Mouse (Mus musculus) cortical plate, adult 2 months (tissue): ENCODE data around the gene 2310039H08Rik. TPM values are rescaled to one million over a fixed set of nuclear protein-coding genes. Genes with fewer than 3 reads are reported as not detected.
A peak's percentile ranks its signal among the peaks of the same experiment; 100 is the strongest.
"Not testable (repeated sequence)": the region's sequence is repeated elsewhere in the genome, so short reads cannot be mapped to it uniquely, and the experiment has no call there.

Experiments
- H3K27ac ChIP-seq: fragments of 200-500 bp; 2 replicates; pipeline ENCODE4 v1.5.1; 2012; ENCODE audit warnings: low read length, control low read depth, inconsistent platforms; ENCODE audit not compliant: insufficient read depth
- H3K4me1 ChIP-seq: fragments of 200-500 bp; 2 replicates; pipeline ENCODE4 v1.6.1; 2011; ENCODE audit warnings: low read length; ENCODE audit not compliant: control insufficient read depth, insufficient read depth
- H3K4me3 ChIP-seq: fragments of 200-500 bp; 2 replicates; pipeline ENCODE4 v1.5.1; 2011; ENCODE audit warnings: mild to moderate bottlenecking, low read length, control low read depth; ENCODE audit not compliant: insufficient read depth
- CTCF ChIP-seq: fragments of 200-500 bp; IDR thresholded peaks from 2 replicates; pipeline ENCODE4 v1.5.1; 2011; ENCODE audit warnings: mild to moderate bottlenecking, control low read depth, low read length; ENCODE audit not compliant: insufficient read depth; ENCODE audit errors: extremely low read depth
- POLR2A ChIP-seq: fragments of 200-500 bp; IDR thresholded peaks from 2 replicates; pipeline ENCODE4 v1.6.1; 2011; ENCODE audit warnings: mild to moderate bottlenecking, low read length, control low read depth; ENCODE audit not compliant: insufficient read depth; ENCODE audit errors: extremely low read depth
- polyA plus RNA-seq: library from polyadenylated mRNA; depleted of rRNA; stranded (reverse); fragments of >200 nt; gene quantifications from 2 replicates; pipeline ENCODE4 v1.2.3, GENCODE M21; 2012

Gene 2310039H08Rik
- polyA plus RNA-seq, 1 experiment, result 18.6 TPM

GRCm38 (mm10) chr17:46751794-46752556 lies 20.5 kb upstream of the 2310039H08Rik start, which contains the start of gene Cnpy3:
Cnpy3 (minus strand) TSS chr17:46752214.
- H3K4me1 ChIP-seq, result peaks cover 3% of the 10 kb centered on the region; the same call in 1 of the 2 replicates
- no peak within 1 kb of the TSS for H3K27ac ChIP-seq
- TF ChIP-seq POLR2A (peak; percentile 92), CTCF (no peak)
- peak within 1 kb of the TSS; percentile 88 for H3K4me3 ChIP-seq

- TF ChIP-seq POLR2A, result no peak
- no peak for TF ChIP-seq CTCF
- Histone ChIP-seq H3K27ac (peak overlapping the region; percentile 31; the same call in 1 of the 2 replicates), H3K4me3 (no peak overlapping the region), H3K4me1 (no peaks in the 10 kb centered on the region)
These were observed 13.7 kb upstream of the 2310039H08Rik start for GRCm38 (mm10) chr17:46758753-46759152.

GRCm38 (mm10) chr17:46763544-46763943 lies 8.9 kb upstream of the 2310039H08Rik start, which contains the start of gene Ptcra:
Ptcra (minus strand) TSS chr17:46763712.
- TF ChIP-seq POLR2A, result no peak
- Histone ChIP-seq H3K4me3 (no peak within 1 kb of the TSS), H3K4me1 (peaks cover 2% of the 10 kb centered on the region; the same call in 1 of the 2 replicates), H3K27ac (peak within 1 kb of the TSS; percentile 56)

- not testable (repeated sequence) for H3K4me1 ChIP-seq, H3K4me3 ChIP-seq
- peak overlapping the region; percentile 49; the same call in 1 of the 2 replicates for H3K27ac ChIP-seq
These were observed 7.5 kb upstream of the 2310039H08Rik start for GRCm38 (mm10) chr17:46764916-46765315.

- TF ChIP-seq CTCF (no peak), POLR2A (no peak)
- H3K4me3 ChIP-seq, result no peak overlapping the region
- peaks cover 2% of the 10 kb centered on the region; the same call in 1 of the 2 replicates for H3K4me1 ChIP-seq
- no peak overlapping the region for H3K27ac ChIP-seq
These were observed 4.6 kb upstream of the 2310039H08Rik start for GRCm38 (mm10) chr17:46767868-46768267.

- no peak for TF ChIP-seq CTCF
- TF ChIP-seq POLR2A, result no peak
- H3K4me1 ChIP-seq, result 0 out of 2 replicates have a peak, but pooled peaks cover 2% of the 10 kb centered on the region
These were observed 1.9 kb upstream of the 2310039H08Rik start for GRCm38 (mm10) chr17:46770546-46770945.

GRCm38 (mm10) chr17:46771025-46771424 lies 1.4 kb upstream of the 2310039H08Rik start:
- Histone ChIP-seq H3K4me3 (no peak overlapping the region), H3K27ac (no peak overlapping the region), H3K4me1 (0 out of 2 replicates have a peak, but pooled peaks cover 2% of the 10 kb centered on the region)
- no peak for TF ChIP-seq POLR2A
- TF ChIP-seq CTCF, result no peak

More at GRCm38 (mm10) chr17:46770546-46770945, 1.9 kb upstream of the 2310039H08Rik start:
- Histone ChIP-seq H3K27ac (no peak overlapping the region), H3K4me3 (no peak overlapping the region)

GRCm38 (mm10) chr17:46771616-46772015 lies 819 bp upstream of the 2310039H08Rik start:
- TF ChIP-seq CTCF (no peak), POLR2A (no peak)
- Histone ChIP-seq H3K4me3 (no peak overlapping the region; the same call in 1 of the 2 replicates), H3K27ac (no peak overlapping the region), H3K4me1 (0 out of 2 replicates have a peak, but pooled peaks cover 2% of the 10 kb centered on the region)

- TF ChIP-seq POLR2A (no peak), CTCF (no peak)
- H3K4me1 ChIP-seq, result 0 out of 2 replicates have a peak, but pooled peaks cover 2% of the 10 kb centered on the region
- no peak overlapping the region for H3K27ac ChIP-seq
- H3K4me3 ChIP-seq, result peak overlapping the region; percentile 85
These were observed 414 bp upstream of the 2310039H08Rik start for GRCm38 (mm10) chr17:46772038-46772403.

GRCm38 (mm10) chr17:46773278-46774130 lies 1.1 kb downstream of the 2310039H08Rik start:
- TF ChIP-seq CTCF, result peak; percentile 19; the same call in 1 of the 2 replicates
- 0 out of 2 replicates have a peak, but pooled peaks have one; percentile 13 for TF ChIP-seq POLR2A
- H3K4me3 ChIP-seq, result peak overlapping the region; percentile 85
- 0 out of 2 replicates have a peak, but pooled peaks cover 2% of the 10 kb centered on the region for H3K4me1 ChIP-seq
- peak overlapping the region; percentile 48; the same call in 1 of the 2 replicates for H3K27ac ChIP-seq
